Mouse (Mus musculus) thymus, adult 2 months (tissue): ENCODE results near the gene Mrps7.

Experiments
- CTCF ChIP-seq: fragments of 200-500 bp; IDR thresholded peaks from 2 replicates; pipeline ENCODE4 v1.5.1; 2012; ENCODE audit warnings: mild to moderate bottlenecking, control low read depth, low read length, moderate library complexity, borderline replicate concordance; ENCODE audit not compliant: control insufficient read depth, poor library complexity, insufficient read depth; ENCODE audit errors: extremely low read depth
- POLR2A ChIP-seq: fragments of 200-500 bp; IDR thresholded peaks from 2 replicates; pipeline ENCODE4 v1.6.1; 2012; ENCODE audit warnings: mild to moderate bottlenecking, low read length, control low read depth, moderate library complexity; ENCODE audit not compliant: control insufficient read depth, poor library complexity, insufficient read depth; ENCODE audit errors: extremely low read depth

DNA sequence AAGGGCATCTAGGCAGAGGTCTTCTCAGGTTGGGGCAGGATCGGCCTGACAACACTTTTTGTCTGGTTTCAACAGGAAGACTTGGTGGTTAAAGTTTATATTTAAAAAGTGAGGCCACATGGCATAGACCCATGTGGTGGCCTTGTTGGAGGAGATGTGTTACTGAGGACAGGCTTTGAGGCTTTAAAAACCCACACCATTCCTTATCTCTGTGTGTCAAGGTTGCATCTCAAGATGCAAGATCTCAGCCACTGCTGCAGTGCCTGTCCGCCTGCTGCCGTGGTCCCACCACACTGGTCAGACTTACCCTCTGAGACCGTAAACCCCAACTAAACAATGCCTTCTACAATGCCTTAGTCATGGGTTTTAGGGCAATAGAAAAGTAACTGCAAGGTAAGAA lies 5.4 kb upstream of the Mrps7 start:
- TF ChIP-seq CTCF (no peak), POLR2A (no peak)
